ENCODE assay signal across 27 mouse cellular contexts in the genomic region with DNA sequence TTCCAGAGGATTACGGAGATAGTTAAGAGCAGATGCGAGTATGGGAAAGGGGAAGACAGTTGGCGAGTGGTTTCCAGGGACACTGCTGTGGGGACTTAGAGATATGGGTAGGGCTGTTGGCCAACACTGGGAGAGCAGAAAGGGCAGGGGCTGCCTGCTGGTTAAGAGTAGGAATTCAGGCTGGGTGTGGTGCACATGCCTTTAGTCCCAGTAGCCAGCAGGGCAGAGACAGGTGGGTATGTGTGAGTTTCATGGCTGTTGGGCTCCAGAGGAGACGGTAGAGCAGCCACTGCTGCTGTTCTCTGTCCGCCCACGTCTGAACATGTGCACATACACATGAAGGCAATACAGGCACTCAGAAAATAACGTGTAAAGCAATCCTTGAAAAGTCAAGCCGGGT.
"Had no signal": no experiment of that assay in that cellular context is flagged by ENCODE, and none has a peak within 500 bp of the region (broad histone marks: within the 10 kb centered on the region; RNA-seq: fewer than 3 reads in every experiment).

No protein-coding gene starts in this region.

- H3K36me3 ChIP-seq: liver, embryonic 13.5 days; liver, embryonic 15.5 days had no signal

- ATAC-seq: hindbrain, embryonic 16.5 days; inflammation-experienced regulatory T-cells, adult 6 months; intestine, embryonic 15.5 days; intestine, postnatal 0 days; liver, postnatal 0 days had no signal

- H3K9ac ChIP-seq: heart, embryonic 13.5 days; hindbrain, embryonic 12.5 days; hindbrain, embryonic 14.5 days; intestine, embryonic 15.5 days; limb, embryonic 12.5 days; liver, embryonic 13.5 days; liver, embryonic 15.5 days; liver, postnatal 0 days had no signal

- H3K27ac ChIP-seq: heart, adult 2 months; heart, embryonic 13.5 days; hindbrain, embryonic 10.5 days; hindbrain, embryonic 12.5 days; hindbrain, embryonic 14.5 days; intestine, embryonic 15.5 days; layer of hippocampus, adult 2 months; left cerebral cortex, adult 2 months; limb, embryonic 10.5 days; limb, embryonic 12.5 days; liver, embryonic 13.5 days; liver, embryonic 15.5 days had no signal

- DNase-seq: gastrocnemius, postnatal 25 days; heart, adult 2 months; heart, postnatal 10 days; heart, postnatal 36 days; kidney, adult 18-20 months; kidney, adult 8-10 months; kidney, postnatal 10 days; kidney, postnatal 25 days; kidney, postnatal 4 days; liver; liver, embryonic 13.5 days; liver, postnatal 0 days had no signal

- H3K4me2 ChIP-seq: heart, embryonic 11.5 days; heart, embryonic 13.5 days; hindbrain, embryonic 12.5 days; hindbrain, embryonic 14.5 days; intestine, embryonic 15.5 days; limb, embryonic 12.5 days; liver, embryonic 11.5 days; liver, embryonic 13.5 days; liver, embryonic 15.5 days had no signal

- H3K9me3 ChIP-seq: heart, embryonic 13.5 days; hindbrain, embryonic 10.5 days; hindbrain, embryonic 12.5 days; intestine, embryonic 15.5 days; limb, embryonic 10.5 days; limb, embryonic 12.5 days; liver, embryonic 13.5 days; liver, embryonic 15.5 days had no signal

- H3K27me3 ChIP-seq: heart, embryonic 13.5 days; hindbrain, embryonic 12.5 days; intestine, embryonic 15.5 days; limb, embryonic 12.5 days; liver, embryonic 13.5 days; liver, embryonic 15.5 days had no signal

- H3K4me3 ChIP-seq: heart, adult 2 months; heart, embryonic 13.5 days; hindbrain, embryonic 10.5 days; hindbrain, embryonic 12.5 days; intestine, embryonic 15.5 days; layer of hippocampus, adult 2 months; left cerebral cortex, adult 2 months; limb, embryonic 10.5 days; limb, embryonic 12.5 days; liver, embryonic 13.5 days; liver, embryonic 15.5 days had no signal
